Mouse (Mus musculus) brain, embryonic 18.5 days (tissue): Measurements from ENCODE around the gene Atg4b.
"Not testable (repeated sequence)": the region's sequence is repeated elsewhere in the genome, so short reads cannot be mapped to it uniquely, and the experiment has no call there.

Source experiments
- DNase-seq: peaks from one replicate; pipeline ENCODE4 v3.0.0-alpha.2; 2012; ENCODE audit warnings: low read depth, low spot score

Gene Atg4b

DNA sequence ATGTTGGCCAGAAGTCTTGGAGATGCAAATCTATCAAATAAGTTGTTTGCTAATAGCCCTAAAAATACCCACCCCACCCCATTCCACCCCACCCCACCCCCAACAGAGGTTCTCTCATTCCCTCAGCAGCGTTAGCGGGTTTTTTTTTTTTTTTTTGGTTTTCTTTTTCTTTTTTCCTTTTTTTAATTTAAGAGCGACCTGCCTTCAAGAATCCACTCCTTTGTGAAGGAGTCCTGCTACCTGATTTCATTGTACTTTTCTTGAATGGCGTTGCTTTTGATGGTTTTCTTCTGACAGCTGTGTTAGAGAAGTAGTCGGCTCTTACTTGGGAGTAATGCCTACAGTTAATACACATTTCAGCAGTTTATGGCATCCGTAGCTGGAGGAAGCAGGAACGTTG is 4.3 kb downstream of the Atg4b start:
- DNase-seq = no peak

- DNase-seq = no peak
Measured at GRCm38 (mm10) chr1:93756154-93756553, 4.9 kb downstream of the Atg4b start.

DNA sequence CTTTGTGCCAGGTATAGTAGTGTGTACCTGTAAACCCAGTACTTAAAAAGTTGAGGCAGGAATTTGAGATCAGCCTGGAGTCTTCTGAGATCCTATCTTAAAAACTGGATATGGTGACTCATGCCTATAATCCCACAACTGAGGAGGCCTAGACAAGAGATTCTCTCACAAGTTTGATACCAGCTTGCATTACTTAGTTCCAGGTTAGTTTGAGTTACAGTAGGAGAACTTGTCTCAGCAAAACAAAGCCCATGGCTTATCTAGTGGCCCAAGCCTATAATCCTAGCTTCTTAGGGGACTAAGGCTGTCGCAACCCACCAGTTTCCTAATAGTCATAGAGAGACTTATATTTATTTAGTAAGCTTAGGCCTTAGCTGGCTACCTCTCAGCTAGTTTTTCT is 8.8 kb downstream of the Atg4b start:
- DNase-seq = no peak

DNA sequence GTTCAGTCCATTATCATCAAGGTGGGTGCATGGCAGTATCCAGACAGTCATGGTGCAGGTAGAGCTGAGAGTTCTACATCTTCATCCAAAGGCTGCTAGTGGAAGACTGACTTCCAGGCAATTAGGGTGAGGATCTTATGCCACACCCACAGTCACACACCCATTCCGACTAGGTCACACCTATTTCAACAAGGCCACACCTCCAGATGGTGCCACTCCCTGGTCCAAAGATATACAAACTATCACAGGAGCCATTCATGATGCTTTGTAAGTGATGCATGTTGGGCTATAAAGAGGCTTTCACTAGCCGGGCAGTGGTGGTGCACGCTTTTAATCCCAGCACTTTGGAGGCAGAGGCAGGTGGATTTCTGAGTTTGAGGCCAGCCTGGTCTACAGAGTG is 12.2 kb downstream of the Atg4b start:
- not testable (repeated sequence) for DNase-seq

GRCm38 (mm10) chr1:93764871-93765591 is 13.7 kb downstream of the Atg4b start:
- DNase-seq = no peak

DNA sequence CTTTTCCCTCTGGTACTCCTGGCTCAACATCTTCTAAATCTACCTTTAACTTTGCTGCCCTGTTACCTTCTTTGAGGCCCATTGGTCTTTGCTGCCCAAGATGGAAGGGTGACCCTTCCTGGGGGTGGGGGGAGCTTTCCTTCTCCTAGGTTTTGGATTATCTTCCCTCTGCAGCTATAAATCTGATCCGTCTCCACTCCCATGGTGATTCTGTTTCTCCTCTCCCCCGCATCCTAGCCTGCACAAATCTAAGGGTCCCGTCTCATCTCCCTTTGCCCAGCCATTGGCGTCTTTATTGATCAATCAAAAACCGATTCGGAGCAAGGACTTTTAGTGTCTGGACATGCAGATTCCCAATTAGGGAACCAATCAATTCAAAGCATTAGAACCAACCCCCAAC is 16.3 kb downstream of the Atg4b start:
- DNase-seq = no peak

DNA sequence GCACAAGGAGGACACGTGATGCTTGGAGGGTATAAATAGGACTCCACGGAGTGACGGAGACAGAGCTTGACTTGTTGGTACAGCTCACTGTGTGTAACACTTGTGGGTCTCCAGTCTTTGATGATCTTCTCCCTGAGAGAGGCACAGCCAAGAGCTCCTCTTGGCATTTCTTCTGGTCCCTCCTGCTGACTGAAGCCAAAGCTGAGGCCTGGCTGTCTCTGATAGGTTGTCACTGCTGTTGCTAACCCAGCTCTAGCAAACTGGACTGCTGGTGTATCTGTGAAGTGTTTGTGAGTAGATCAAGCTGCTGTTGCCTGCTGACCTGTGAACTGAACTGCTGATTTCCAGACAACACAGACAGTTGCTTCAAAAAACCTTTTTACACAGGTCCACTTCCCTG is 18.6 kb downstream of the Atg4b start:
- no peak for DNase-seq

DNA sequence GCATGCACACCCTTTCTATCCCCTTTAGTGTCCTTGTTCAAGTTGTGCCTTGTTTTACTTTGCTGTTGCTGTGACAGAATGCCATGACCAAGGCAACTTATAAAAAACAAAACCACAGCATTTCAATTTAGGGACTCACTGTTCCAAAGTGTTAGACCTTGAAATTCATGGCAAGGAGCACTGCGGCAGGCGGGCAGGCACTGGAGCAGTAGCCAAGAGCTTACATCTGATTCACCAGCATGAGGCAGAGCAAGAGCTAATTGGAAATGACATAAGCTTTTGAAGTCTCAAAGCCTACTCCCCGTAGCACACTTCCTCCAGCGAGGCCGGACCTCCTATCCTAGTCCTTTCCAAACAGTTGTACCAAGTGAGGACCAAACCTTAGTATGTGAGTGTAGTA is 25.4 kb downstream of the Atg4b start:
- DNase-seq = no peak

- DNase-seq = no peak
Measured at GRCm38 (mm10) chr1:93786912-93787311, 35.6 kb downstream of the Atg4b start.

DNA sequence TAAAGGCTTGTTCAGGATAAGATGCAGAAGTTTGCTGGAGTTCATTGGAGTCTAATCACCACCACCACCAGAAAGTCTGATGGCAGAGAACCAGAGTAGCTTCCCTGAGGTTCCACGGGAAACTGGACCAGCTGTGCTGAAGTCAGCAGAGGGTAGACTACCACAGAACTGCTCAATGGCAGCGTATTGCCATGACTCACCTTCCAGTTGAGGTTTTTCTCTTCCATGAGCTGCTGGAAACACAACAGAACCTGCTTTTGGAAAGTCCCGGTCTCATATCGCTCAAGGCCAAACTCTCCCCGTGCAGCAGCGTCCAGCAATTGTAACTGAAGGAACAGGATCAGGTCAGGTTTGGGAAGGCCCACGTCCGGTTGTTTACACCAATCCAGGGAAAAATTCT is 43.2 kb downstream of the Atg4b start:
- DNase-seq = no peak

DNA sequence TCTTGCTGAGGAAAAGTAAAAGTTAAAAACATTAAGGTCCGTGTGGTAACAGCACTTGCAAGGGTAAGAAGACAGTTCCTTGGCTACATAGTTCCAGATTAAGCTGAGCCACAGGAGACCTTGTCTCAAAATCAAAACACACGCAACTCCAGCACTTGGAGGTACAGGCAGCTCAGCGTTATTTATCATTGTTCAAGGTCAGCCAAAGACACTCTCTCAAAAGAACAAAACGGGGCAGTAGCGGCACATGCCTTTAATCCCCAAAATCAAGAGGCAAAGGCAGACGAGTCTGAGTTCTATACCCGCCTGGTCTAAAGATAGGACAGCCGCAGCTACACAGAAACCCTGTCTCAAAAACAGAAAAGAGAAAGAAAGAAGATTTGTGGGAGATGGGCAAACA is 44.6 kb downstream of the Atg4b start:
- no peak for DNase-seq

- no peak for DNase-seq
Measured at GRCm38 (mm10) chr1:93800670-93801503, 49.6 kb downstream of the Atg4b start.

- DNase-seq = peak; percentile 91
Measured at GRCm38 (mm10) chr1:93801741-93802238, 50.5 kb downstream of the Atg4b start, which contains the start of gene Dtymk. Gene Dtymk (minus strand): TSS chr1:93801934.

DNA sequence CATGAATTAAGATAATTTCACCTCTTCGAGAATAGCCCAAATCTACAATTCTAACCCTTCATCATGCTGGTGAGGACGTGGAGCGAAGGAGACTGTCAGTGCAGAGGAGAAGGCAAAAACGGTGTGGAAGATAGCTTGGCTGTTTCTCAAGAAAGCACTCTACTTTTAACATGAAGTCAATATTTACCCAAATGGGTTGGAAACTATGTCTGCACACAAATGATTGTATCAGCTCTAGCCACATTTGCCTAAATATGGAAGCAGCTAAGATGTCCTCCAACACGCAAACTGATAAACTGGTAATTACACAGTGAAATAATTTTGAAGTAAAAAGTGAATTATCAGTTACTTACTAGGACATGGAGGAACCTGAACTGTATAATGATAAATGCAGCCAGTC is 51.5 kb downstream of the Atg4b start:
- no peak for DNase-seq

GRCm38 (mm10) chr1:93803556-93804507 is 52.5 kb downstream of the Atg4b start, which contains the start of gene Ing5:
Gene Ing5 (plus strand): TSS chr1:93803965.
- DNase-seq = peak; percentile 91

- DNase-seq = no peak
Measured at GRCm38 (mm10) chr1:93804818-93805217, 53.5 kb downstream of the Atg4b start.

GRCm38 (mm10) chr1:93805221-93805951 is 54.1 kb downstream of the Atg4b start:
- DNase-seq = no peak

DNA sequence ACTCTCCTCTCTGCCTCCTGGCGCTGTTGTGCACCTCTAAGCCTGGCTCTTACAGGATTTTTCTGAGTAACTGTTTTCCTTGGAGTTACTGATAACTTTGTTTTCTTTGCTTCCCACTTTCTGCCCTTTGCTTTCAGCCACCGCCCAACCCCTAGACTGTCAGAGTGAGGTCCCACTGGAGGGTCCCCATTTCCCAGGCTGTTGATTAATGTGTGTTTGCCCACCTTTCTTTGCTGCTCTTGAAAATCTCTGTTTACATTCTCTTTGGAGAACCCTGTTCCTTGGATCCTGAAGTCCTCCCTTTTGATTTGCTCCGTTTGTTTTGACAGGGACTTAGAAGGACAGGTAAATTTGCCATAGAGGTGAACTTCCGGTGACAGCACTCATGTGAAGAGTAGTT is 57.6 kb downstream of the Atg4b start:
- no peak for DNase-seq

- DNase-seq = no peak
Measured at GRCm38 (mm10) chr1:93810011-93810410, 58.7 kb downstream of the Atg4b start.

DNA sequence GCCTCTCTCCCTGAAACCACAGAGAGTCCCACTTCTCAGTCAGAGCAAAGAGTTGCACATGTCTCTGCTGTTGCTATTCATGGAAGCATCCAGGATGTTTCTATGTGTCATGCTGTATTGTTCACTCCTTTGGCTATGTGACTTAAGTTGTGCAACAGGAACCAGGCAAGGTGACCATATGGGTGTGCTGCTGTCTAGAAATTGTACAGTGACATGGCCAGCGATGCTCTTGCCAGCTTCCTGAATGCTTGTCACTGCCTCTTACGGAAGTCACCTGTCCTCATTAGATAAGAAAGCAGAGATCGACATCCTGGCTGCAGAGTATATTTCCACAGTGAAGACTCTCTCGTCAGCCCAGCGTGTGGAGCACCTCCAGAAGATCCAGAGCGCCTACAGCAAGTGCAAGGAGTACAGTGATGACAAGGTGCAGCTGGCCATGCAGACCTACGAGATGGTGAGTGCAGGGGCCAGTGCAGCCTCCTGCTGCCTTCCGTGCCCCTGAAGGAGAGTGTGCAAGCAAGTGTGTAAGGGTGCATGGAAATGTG is 60.3 kb downstream of the Atg4b start:
- no peak for DNase-seq
